In genomic region chr7:80192226-80193061, GRCm38 (mm10) we compare ENCODE assay signal across 8 mouse cellular contexts. TPM values are rescaled to one million over a fixed set of nuclear protein-coding genes. Genes with fewer than 3 reads are reported as not detected.
DNase-seq lines count a peak whose midpoint lies in the region; ATAC-seq lines count a peak whose summit lies in the region.

No protein-coding gene starts in this region.

- no peaks in the 10 kb centered on the region for H3K36me3 ChIP-seq in forebrain, embryonic 13.5 days (ENCODE audit: poor library complexity, severe bottlenecking)

- peak overlapping the region; percentile 54 for H3K4me2 ChIP-seq in forebrain, embryonic 13.5 days

- peak; percentile 90 for DNase-seq in adrenal gland, postnatal 25 days
- DNase-seq in heart, postnatal 4 days = peak; percentile 91
- DNase-seq in layer of hippocampus, postnatal 10 days (ENCODE audit: low spot score in 2 of 2) = peak; percentile 78 to 86
- peak; percentile 95 for DNase-seq in lung, postnatal 36 days
- DNase-seq in retina, postnatal 1 day = peak; percentile 97
- DNase-seq in thymus, postnatal 4 days = peak; percentile 91

- H3K4me3 ChIP-seq in forebrain, embryonic 13.5 days = peak overlapping the region; percentile 15; the same call in 1 of the 2 replicates

- peak; percentile 82 for ATAC-seq in CD4-positive, CD25-positive, alpha-beta regulatory T cell, adult 4 months
- peak; percentile 82 for ATAC-seq in forebrain, embryonic 13.5 days

- H3K4me1 ChIP-seq in forebrain, embryonic 13.5 days = peaks cover 84% of the 10 kb centered on the region

- H3K27ac ChIP-seq in forebrain, embryonic 13.5 days = peak overlapping the region; percentile 90

- WGBS in forebrain, embryonic 13.5 days = 8% methylated on average over 16 of the region's 16 CpGs

- H3K9me3 ChIP-seq in forebrain, embryonic 13.5 days (replicated peaks) = no peaks in the 10 kb centered on the region

- H3K9ac ChIP-seq in forebrain, embryonic 13.5 days = peak overlapping the region; percentile 55

- no peaks in the 10 kb centered on the region for H3K27me3 ChIP-seq in forebrain, embryonic 13.5 days

RNA-seq across cellular contexts. Expression of gene Sema4b, which starts 5.8 kb away (rescaled TPM):
- 10 to 100 TPM; 19.2 to 26.0 TPM for polyA plus RNA-seq in CD4-positive, CD25-positive, alpha-beta regulatory T cell, adult 4 months (2017; shearing (Covaris generic))
- total RNA-seq in adrenal gland, postnatal 25 days (2021) = 68.9 and 70.0 TPM in 2 replicates
- polyA plus RNA-seq in forebrain, embryonic 13.5 days (2015; fragmentation: Nextera tagmentation; extraction: Ambion mirVana) = 20.7 and 22.3 TPM in 2 replicates
- total RNA-seq in heart, postnatal 4 days (2021) = 10 to 100 TPM; 14.3 to 16.1 TPM
- 10 to 100 TPM; 30.4 to 30.7 TPM for total RNA-seq in layer of hippocampus, postnatal 10 days (2021)

RNA-seq across cellular contexts. Expression of gene Cib1, which starts 40.2 kb away (rescaled TPM):
- polyA plus RNA-seq in CD4-positive, CD25-positive, alpha-beta regulatory T cell, adult 4 months (2017; shearing (Covaris generic)) = 10 to 100 TPM; 86.5 to 98.1 TPM
- total RNA-seq in adrenal gland, postnatal 25 days (2021) = 62.4 and 68.2 TPM in 2 replicates
- 34.4 and 37.8 TPM in 2 replicates for polyA plus RNA-seq in forebrain, embryonic 13.5 days (2015; fragmentation: Nextera tagmentation; extraction: Ambion mirVana)
- 10 to 100 TPM; 26.2 to 27.7 TPM for total RNA-seq in heart, postnatal 4 days (2021)
- total RNA-seq in layer of hippocampus, postnatal 10 days (2021) = 10 to 100 TPM; 23.4 to 24.3 TPM

RNA-seq across cellular contexts. Expression of gene Gdpgp1, which starts 40.2 kb away (rescaled TPM):
- polyA plus RNA-seq in CD4-positive, CD25-positive, alpha-beta regulatory T cell, adult 4 months (2017; shearing (Covaris generic)) = 10 to 100 TPM in 1 of 2 experiments, 1 to 10 TPM in 1; 8.4 to 11.4 TPM
- total RNA-seq in adrenal gland, postnatal 25 days (2021) = 5.6 and 6.0 TPM in 2 replicates
- 3.3 and 3.8 TPM in 2 replicates for polyA plus RNA-seq in forebrain, embryonic 13.5 days (2015; fragmentation: Nextera tagmentation; extraction: Ambion mirVana)
- total RNA-seq in heart, postnatal 4 days (2021) = 1 to 10 TPM; 2.5 to 2.6 TPM
- 1 to 10 TPM; 6.4 to 6.7 TPM for total RNA-seq in layer of hippocampus, postnatal 10 days (2021)

RNA-seq across cellular contexts. Expression of gene Ttll13, which starts 53.7 kb away (rescaled TPM):
- under 1 TPM in 1 of 2 experiments, not detected in 1; 0.94 TPM for polyA plus RNA-seq in CD4-positive, CD25-positive, alpha-beta regulatory T cell, adult 4 months (2017; shearing (Covaris generic))
- total RNA-seq in adrenal gland, postnatal 25 days (2021) = 0.57 and 2.1 TPM in 2 replicates
- 0.97 and 1.8 TPM in 2 replicates for polyA plus RNA-seq in forebrain, embryonic 13.5 days (2015; fragmentation: Nextera tagmentation; extraction: Ambion mirVana)
- total RNA-seq in heart, postnatal 4 days (2021) = under 1 TPM; 0.47 to 0.86 TPM
- total RNA-seq in layer of hippocampus, postnatal 10 days (2021) = 1 to 10 TPM; 1.4 to 1.5 TPM

Comparison
In these comparisons a context has a peak if more than half of its experiments do, and no peak if none do; other contexts are left out.
1. Peak in every context shown above with its lines: DNase-seq, ATAC-seq, H3K4me3 ChIP-seq and H3K27ac ChIP-seq.